Mouse (Mus musculus): ENCODE data around the gene Tns3. TPM values are rescaled to one million over a fixed set of nuclear protein-coding genes. Genes with fewer than 3 reads are reported as not detected.

The Tns3 gene
- polyA plus RNA-seq, 2 experiments from 2014 or later: 0.06 to 0.09 TPM

DNA sequence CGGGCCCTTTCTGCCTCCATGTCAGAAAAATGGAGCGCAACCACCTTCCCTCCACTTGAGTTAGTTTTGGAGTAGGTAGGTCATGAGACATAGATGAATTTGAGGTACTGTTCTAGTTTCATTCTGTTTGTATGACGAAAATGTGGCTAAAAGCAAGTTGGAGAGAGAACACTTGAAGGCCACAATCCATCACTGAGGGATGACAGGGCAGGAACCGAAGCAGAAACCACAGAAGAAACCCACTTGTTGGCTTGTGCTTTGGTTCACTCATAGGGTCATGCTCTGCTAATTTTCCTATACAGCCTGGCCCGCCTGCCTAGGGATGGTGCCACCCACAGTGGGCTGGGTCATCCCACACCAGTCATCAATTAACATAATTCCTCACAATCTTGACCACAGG, 14.9 kb upstream of the Tns3 start:
- ATAC-seq: no peak

DNA sequence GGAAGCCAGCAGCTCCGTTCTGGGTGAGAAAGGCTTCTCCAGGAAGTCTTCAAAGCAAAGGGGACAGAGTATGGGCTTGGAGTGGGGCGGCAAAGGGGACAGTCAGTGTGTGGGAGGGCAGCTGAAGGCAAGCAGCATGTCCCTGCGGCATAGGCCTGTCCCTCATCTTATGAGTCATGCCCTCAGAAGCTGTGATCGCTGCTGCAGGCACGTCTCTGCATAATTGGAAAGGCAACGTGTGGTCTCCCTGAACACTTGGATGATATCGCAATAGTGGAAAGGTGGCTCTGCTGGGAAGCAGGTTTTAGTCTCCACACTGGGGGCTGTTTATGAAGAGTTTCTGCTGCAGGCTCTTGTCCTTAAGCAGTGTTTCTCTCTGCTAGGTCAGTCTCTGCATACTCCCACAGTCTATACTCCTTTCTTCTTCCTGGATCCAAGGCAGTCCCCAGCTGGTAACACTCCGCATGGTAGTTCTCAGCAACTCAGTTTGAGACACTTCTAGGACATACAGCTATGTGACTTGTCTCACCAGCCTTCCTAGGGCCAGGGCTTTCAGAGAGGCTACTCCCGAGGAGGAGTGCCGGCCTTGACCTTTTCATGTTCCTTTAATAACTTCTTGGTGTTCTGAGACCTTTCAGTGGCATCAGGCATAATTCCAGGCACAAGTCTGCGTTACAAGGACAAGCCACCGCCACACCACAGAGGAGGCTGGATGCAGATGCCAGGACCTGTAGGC, 14.1 kb upstream of the Tns3 start:
- no peak for ATAC-seq

DNA sequence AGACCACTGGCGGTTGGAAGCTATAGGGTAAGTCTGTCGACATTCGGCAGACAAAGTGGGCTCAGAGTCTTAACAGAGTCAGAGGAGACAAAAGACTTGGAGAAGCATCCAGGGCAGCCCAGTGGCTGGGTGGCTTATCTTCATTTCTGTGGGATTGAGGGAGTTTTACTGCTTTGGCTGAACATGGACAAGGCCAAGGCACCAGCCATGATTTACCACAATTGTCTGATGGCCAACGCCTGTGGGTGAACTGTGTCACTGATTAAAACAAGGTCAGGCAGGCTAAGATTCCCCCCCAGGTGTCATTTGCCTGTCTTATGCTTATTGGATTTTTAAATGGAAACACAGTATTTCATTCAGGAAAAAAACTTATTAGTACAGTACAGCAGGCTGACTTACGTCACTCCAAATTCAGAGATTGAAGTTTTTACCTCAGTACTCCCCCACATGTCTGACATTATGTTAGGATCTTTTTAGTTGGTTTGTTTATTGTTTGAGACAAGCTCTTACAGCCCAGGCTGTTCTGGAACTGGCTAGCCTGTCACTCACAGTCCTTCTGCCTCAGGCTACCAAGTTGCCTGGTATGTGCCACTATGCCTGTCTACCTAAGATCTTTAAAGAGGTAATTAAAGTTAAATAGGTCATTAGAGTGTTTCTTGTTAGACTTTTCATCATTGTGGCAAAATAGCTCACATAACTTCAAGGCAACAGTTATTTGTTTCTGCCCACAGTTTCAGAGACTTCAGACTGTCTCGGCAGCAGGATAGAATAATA, 11.6 kb upstream of the Tns3 start:
- ATAC-seq: no peak

DNA sequence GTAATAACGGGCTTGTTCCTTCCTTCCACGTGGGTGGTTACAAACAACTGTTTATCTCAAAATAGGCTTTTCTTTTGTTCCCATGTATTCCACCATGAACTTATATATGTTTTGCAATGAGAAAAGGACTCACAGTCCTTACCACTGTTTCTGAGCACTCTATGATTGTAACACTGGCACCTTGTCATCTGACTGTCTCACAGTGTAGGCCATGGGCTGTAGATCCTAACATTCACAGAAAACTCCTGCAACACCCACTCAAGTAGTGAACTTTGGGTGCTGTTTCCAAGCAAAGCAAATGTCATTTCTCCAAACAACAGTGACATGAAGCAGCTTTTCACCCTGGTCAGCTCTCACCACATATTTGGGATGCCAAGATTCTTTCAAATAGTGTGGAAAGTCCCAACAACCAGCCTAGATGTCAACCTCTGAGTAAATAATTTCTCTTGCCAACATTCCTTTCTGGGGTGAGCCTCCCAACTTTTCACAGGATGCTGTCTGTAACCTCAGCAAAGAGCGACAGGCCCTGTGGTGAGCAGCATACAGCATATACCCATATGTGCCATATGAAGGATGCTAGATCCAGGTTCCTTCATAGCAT, 10.3 kb upstream of the Tns3 start:
- ATAC-seq: no peak

DNA sequence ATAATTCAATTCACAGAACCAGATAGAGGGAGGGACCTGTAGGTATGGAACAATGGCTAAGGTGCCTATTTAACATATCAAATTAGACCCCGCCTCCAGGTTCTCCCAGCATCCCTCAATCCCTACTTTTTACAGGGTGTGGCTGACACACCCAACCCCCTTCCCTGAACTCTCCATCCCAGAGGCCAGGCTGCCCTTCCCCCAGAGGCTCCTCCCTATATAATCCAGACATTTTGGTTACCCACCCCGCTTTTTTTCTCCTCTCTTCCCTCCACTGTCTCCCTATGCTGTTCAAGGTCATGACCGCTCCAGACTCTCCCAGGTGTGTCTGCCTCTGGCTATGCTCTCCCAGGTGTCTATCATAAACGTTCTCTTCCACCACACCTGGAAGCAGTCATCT, 7.4 kb upstream of the Tns3 start:
- ATAC-seq: no peak

DNA sequence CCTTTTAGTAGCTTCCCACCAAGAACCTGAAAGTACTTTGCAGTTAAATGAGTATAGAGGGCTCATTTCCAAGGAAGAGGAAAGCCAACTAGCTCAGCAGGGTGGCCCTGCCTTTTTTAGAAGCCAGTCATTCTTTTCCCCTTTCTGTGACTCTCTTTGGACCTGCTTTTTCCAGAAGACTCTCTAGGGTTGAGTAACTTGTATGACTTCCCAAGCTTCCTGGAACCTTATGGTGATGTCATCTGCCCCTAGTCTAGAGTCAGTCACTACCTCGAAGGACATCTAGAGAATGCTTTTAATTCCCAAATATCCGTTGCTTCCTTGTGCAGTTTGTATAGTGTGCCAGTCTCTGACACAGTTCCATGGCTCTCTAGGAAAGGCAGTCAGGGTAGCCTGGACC, 4.8 kb upstream of the Tns3 start:
- no peak for ATAC-seq

DNA sequence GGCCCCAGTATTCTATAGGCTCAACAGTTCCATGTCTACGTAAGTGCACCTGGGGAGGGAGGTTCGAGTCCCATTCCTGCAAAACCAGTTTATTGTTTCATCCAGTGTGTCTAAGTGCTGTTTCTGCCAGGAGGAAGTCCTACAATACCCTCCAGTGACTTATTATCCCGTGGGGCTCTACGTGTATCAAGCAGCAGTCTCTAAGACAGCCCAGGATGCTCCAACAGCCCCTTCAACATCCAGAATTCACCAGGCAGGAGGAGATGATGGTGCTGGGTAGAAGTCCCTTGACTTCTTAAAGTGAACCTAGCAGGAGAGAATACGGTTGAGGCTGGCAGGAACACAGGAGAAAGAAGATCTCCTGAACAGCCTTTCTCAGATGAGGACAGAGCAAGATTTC, 462 bp upstream of the Tns3 start:
- no peak for ATAC-seq

DNA sequence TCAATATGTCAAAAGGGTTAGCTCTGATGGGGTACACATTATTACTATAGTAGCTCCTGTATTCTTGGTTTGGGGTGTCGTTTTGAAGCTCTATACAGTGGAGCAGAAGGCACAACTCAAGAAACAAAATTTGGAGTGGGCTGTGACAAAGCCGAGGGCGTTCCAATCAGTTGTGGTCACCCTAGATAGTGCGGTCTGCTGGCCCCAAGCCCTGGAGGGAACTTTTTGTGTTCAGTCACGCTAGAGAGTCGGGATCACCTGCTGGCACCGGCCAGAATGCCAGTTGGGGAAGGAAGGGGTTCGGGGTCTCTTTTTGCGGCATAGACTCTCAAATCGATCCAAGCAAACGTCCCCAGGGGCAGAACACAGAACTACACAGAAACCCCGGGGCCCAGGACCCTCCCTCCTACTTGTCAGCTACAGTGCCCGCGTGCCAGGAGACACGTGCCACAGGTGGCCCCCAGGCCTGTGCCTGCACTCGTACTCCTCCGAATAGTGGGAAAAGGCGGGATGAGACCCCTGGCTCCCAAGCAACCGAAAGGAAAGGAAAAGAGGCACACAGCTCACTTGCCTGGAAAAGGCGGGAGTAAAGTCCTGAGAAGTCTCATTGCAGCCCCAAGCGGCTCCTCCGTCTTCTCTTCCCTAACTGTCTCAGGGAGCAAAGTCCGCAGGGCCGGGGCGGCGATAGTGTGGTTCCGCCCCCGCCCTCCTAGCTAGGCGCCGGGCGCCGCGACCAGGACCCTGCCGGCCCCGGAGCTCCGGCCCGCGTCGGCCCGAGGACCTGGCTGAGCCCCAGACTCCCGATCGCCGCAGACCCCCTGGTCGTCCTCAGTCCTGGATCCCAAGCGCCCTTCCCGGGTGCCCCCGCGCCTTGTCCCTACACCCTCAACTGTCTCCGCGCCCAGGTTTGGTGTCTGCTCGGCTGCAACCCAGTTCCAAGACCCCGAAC, 617 bp downstream of the Tns3 start:
- ATAC-seq: no peak

DNA sequence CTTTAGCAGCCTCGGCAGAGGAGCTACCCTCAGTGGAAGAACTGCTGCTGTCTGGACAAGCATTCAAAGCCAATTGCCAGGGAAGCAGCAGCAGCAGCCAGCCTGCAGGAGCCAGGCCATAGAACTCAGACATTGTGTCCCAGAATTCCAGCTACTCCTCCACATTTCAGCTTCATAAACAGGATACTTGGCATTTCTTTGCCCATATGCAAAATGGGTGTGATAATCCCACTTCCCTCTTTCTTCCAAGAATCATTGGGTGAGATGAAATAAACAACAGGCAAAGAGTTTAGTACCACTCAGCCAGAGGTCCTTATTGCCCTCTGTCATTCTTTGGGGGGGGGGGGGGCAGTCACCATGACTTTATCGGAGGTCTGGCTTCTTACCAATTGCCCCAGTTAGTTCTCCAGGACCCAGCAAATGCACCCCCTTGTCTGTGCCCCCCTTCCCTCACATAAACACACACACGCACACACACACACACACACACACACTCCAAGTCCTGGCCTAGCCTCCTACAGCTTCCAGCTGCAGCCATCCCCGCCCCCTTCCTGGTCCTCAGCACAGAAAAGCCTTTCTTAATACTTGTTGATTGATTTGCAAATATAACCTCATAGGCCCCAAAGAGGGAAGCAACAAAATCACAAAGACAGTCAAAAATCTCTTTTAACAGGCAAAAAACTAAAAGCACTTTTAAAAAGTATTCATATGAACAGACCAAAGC, 1.5 kb downstream of the Tns3 start:
- ATAC-seq: no peak

DNA sequence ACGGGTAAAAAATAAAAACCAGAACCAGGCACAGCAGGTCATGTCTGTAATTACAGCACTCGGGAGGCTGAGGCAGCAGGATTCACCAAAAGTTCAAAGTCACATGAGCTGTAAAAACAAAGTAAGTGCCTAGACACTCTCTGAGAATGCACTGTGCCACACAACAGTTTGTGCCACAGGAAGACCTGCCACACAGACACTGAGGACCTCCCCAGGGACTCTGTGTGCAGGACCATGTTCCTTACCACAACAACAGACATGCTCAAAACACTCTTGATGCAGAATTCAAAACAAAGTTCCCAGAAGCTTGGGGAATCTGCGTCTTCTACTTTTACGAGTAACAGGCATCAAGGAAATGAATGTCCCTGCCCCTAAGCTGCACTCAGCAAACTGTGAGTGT, 3.4 kb downstream of the Tns3 start:
- no peak for ATAC-seq

DNA sequence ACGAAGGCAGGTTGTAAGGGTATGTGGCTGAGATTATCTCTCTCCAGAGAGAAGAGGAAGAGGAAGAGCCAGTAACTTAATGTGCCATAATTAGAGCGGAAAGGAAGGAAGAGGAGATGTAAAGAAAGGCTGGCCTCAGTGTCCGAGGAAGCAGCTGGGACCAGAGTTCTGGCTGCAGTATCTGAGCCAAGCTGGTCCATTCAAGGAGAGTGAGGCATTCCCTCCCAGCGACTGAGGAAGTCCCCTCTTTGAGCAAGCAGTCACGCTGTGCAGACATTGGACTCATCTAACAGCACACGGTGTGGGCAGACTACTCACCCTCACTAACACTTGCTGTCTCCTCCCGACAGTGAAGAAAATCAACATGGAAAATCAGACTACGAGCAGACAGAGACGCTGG, 4.5 kb downstream of the Tns3 start:
- no peak for ATAC-seq

DNA sequence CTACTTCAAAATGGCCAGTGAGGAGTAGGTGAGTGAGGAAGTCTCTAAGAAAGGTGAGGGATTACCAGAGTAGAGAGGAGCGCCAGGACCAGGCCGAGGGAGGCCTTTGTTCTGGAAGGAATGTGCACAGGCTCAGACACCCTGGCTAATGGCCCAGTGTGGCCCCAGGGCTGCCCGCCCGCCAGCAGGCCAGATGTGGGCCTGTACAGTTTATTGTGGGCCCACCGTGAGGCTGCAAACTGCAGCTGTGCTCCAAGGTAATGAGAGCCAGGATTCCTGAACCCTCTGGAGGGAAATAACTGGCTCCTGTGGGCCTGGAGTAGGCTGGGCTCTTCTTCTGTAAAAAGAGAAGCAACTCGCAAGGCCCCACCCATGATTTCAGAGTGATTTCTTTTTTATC, 5.3 kb downstream of the Tns3 start:
- ATAC-seq: no peak

DNA sequence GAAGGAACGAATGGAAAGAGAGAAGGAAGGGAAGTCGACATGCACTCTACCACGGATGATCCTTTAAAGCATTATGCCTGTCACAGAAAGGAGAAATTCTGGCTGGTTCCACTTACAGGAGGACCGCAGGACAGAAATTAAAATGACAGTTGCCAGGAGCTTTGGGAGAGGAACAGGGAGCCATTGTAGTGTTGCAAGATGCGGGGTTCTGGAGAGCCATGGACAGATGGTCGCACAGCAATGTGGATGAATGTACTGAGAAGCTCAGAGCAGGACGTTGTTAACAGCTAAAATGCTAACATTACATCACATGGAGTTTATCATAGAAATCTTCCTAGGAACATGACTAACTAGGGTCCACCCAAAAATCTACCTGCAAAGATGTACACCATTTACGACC, 6.8 kb downstream of the Tns3 start:
- ATAC-seq: no peak

DNA sequence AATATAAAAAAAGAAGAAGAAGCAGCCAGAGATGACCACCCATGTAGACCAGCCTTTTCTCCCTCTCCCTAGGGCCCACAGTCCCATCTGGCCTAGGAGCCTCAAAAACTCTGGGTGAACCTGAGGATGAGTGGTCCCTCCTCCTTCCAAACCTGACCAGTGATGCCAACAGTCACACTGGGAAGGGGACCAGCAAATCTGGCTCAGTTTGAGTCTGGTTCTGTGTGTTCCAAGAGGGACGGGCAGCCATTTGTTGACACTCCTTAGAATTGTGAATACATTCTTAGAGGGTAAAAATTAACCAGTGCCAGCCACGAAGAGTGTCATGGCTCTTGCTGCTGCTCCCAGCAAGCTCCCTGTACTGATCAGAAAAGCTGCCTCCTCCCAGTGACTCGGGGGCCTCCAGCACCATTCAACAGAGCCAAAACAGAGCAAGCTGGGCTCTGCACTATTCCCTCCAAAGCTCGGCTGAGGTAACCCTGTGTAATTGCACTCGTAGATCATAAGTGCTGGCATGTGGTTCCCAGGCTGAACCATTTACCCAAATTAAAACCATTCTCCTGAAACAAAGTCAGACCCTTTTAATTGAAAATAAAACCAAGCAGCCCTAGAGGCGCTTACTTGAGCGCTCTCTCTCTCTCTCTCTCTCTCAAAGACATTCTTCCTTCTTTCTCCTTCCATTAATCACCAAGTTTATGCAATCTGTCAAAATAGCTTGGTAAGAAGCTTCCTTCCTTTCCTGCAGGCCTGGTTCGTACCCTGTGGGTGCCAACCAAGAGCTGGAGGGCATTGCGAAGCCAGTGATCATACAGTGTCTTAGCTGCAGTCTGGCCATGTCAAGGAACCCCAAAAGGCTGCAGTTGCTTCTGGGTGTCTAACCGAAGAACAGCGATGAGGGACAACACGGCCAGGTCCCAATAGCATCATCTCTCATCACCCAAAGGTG, 7.6 kb downstream of the Tns3 start:
- no peak for ATAC-seq

DNA sequence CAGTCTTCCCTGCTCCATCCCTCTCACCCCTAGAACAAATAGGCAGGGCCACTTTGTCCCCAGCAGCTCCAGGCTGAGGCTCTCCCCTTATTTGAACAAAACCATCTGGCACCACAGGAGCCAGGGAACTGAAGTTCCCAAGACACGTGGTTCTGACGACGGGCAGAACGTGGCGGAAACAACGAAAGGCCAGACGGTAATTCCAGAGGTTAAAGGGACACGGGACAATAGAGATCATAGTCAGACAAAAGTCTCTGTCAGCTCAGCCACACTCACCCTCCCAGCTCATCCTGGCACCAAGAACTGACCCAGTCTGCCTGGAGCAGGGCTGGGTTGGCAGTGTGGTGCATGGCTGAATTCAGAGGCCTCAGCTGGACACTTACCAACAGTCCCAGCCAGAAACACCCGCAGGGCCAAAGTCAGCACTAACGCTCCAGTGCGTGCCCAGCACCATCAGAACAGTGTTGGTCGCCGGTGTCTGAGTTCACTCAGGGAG, 10.5 kb downstream of the Tns3 start:
- no peak for ATAC-seq

DNA sequence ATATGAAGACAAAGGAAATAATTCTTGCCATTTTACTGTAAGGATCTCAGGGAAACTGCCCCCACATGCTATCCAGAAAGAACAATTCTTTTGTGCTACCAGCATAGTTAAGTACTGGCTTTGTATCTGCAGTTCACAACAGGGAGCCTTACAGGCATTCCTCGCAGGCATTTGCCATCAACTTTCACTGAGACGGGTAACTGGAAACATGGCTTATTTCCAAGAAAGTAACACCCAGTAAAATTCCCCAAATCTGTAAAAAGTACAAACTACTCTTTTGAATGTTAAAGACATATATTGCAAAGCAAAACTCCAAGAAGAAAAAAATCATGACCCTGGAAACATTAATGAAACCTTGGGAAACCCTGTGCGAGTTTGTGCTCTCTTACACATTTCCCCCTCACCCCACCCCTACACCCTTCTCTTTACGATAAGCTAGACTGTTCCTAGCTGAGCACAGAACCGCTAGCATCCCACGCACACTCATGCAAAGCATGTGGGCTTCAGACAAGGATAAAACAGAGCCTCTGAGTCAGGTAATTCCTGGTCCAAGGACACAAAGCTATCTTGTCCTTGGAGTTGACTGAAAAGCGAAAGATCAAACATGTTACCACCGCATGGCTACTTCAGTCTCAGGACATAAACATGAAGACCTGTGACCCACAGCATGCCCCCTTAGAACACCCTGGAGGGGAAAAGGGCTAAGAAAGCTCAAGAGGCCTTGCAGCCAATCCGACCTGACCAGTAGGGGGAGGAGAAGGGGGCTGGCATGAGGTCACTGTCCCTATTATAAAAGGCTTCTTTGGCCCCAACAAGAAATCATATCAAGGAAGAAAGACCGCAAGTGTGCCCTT, 11.3 kb downstream of the Tns3 start:
- no peak for ATAC-seq

DNA sequence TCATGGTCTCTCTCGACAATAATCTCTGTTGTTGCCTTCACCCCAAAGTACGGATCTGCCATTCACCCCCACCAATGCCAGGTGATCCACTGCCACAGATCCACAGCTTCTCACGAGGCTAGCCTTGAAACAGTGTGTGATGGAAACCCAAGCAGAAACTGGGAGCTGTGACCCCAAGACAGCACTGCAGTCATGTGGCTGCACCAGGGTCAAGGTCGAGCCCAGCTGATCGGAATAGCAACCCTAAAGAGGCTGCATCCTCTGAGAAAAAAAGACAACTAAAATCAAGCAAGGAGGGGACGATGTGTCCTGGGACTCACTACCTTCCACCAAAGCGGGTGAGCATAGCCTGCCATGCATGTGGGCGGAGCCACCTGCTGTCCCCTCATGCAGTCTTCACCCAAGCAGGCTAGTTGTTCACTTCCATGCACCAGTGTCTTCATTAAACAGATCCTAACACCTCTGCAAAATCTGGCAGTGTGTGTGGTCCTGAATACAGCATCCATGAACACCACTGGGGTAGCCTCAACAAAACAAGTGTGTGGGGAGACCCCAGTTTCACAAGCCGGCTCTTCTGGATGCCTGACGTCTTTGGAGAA, 12.1 kb downstream of the Tns3 start:
- ATAC-seq: no peak

DNA sequence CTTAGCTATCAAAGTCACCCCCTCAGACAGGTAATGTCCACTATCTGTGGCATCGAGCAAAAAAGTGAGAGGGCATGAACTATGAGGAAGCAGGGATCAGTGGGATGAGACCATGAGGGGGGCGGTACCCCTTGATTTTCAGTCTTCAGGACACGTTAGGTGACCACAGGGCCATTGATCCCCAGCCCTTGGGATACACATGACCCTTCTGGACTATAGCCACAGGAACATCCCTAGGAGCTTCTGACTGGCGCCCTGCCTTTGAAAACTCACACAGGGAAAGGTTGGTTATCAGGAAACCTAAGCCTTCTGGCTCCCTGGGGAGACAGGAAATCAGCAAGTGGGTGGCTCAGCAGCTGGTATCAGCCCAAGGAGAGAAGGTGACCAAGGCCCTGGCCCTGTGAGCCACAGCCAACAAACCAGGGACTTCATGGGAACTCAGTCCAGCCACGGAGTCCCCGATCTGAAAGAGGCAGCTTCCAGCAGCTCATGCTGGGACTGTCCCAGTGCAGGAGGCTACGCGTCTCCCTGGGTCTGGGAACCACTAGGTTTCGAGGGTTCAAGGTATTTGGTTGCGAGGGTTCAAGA, 12.8 kb downstream of the Tns3 start:
- ATAC-seq: no peak

DNA sequence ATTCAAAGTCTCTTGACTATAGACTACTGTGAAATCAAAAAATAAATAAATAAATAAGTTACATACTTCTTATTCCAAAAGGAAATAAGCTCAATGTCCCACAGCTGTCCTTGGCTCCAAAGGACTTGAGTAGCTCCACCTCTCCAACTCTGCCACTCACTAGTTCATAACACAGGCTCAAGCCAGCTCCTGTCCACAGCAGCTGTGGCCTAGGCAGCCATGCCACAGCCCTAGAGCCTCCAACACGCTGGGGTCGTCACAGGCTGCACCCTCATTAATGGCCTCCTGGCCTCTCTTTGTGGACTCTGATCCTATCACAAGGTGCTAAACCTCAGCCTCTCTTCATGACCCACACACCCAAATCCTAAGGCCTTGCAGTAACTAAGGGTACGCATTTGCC, 18.7 kb downstream of the Tns3 start:
- no peak for ATAC-seq
